Mouse (Mus musculus): ENCODE data around the gene Hgd. TPM values are rescaled to one million over a fixed set of nuclear protein-coding genes. Genes with fewer than 3 reads are reported as not detected.

Gene Hgd
- polyA plus RNA-seq, 1 experiment from 2014 or later = 0.17 TPM

- Histone ChIP-seq H3K4me3 (ENCODE audit: low read depth, low read length) (no peak overlapping the region), H3K9ac (no peak overlapping the region), H3K36me3 (ENCODE audit: insufficient read depth) (no peaks in the 10 kb centered on the region), H3K27ac (ENCODE audit: low read depth) (no peak overlapping the region), H3K4me1 (ENCODE audit: insufficient read depth) (no peaks in the 10 kb centered on the region), H3K27me3 (ENCODE audit: insufficient read depth, low read length) (no peaks in the 10 kb centered on the region), H3K9me3 (ENCODE audit: low read depth, low read length) (no peaks in the 10 kb centered on the region), H3K4me2 (no peak overlapping the region)
- ATAC-seq (ENCODE audit: insufficient read depth) (no peak), DNase-seq (no peak)
- WGBS = 61% methylated on average over 5 of the region's 5 CpGs
- no peak for TF ChIP-seq CTCF (IDR thresholded peaks at IDR 0.05; ENCODE audit: low read depth)
Observed at GRCm38 (mm10) chr16:37597412-37597811, 17.5 kb downstream of the Hgd start.

- ATAC-seq (ENCODE audit: insufficient read depth) (no peak), DNase-seq (no peak)
- Histone ChIP-seq H3K4me3 (ENCODE audit: low read depth, low read length) (no peak overlapping the region), H3K27me3 (ENCODE audit: insufficient read depth, low read length) (no peaks in the 10 kb centered on the region), H3K9ac (no peak overlapping the region), H3K4me1 (ENCODE audit: insufficient read depth) (no peaks in the 10 kb centered on the region), H3K27ac (ENCODE audit: low read depth) (no peak overlapping the region), H3K36me3 (ENCODE audit: insufficient read depth) (no peaks in the 10 kb centered on the region), H3K9me3 (ENCODE audit: low read depth, low read length) (no peaks in the 10 kb centered on the region), H3K4me2 (no peak overlapping the region)
- no peak for TF ChIP-seq CTCF (IDR thresholded peaks at IDR 0.05; ENCODE audit: low read depth)
- 78% methylated on average over 7 of the region's 7 CpGs for WGBS
Observed at GRCm38 (mm10) chr16:37598463-37598862, 18.5 kb downstream of the Hgd start.

GRCm38 (mm10) chr16:37599326-37599725 lies 19.4 kb downstream of the Hgd start:
- no peak for ATAC-seq (ENCODE audit: insufficient read depth)
- no peaks in the 10 kb centered on the region for H3K36me3 ChIP-seq (ENCODE audit: insufficient read depth)
- no peak overlapping the region for H3K27ac ChIP-seq (ENCODE audit: low read depth)
- H3K4me2 ChIP-seq = no peak overlapping the region
- no peaks in the 10 kb centered on the region for H3K4me1 ChIP-seq (ENCODE audit: insufficient read depth)
- no peak for DNase-seq
- no peak for TF ChIP-seq CTCF (IDR thresholded peaks at IDR 0.05; ENCODE audit: low read depth)
- H3K4me3 ChIP-seq (ENCODE audit: low read depth, low read length) = no peak overlapping the region
- H3K27me3 ChIP-seq (ENCODE audit: insufficient read depth, low read length) = no peaks in the 10 kb centered on the region
- H3K9me3 ChIP-seq (ENCODE audit: low read depth, low read length) = no peaks in the 10 kb centered on the region
- H3K9ac ChIP-seq = no peak overlapping the region
- 80% methylated on average over 3 of the region's 3 CpGs for WGBS

GRCm38 (mm10) chr16:37603431-37603830 lies 23.5 kb downstream of the Hgd start:
- Histone ChIP-seq H3K4me1 (ENCODE audit: insufficient read depth) (no peaks in the 10 kb centered on the region), H3K9me3 (ENCODE audit: low read depth, low read length) (no peaks in the 10 kb centered on the region), H3K36me3 (ENCODE audit: insufficient read depth) (no peaks in the 10 kb centered on the region), H3K27me3 (ENCODE audit: insufficient read depth, low read length) (no peaks in the 10 kb centered on the region), H3K9ac (no peak overlapping the region), H3K27ac (ENCODE audit: low read depth) (no peak overlapping the region), H3K4me2 (no peak overlapping the region), H3K4me3 (ENCODE audit: low read depth, low read length) (no peak overlapping the region)
- TF ChIP-seq CTCF (IDR thresholded peaks at IDR 0.05; ENCODE audit: low read depth) = no peak
- no peak for DNase-seq
- ATAC-seq (ENCODE audit: insufficient read depth) = no peak
- 91% methylated on average over 1 of the region's 1 CpGs for WGBS

- ATAC-seq (ENCODE audit: insufficient read depth) (peak; percentile 52; the same call in 1 of the 2 replicates), DNase-seq (peak; percentile 71)
- 48% methylated on average over 6 of the region's 6 CpGs for WGBS
- Histone ChIP-seq H3K4me2 (no peak overlapping the region), H3K36me3 (ENCODE audit: insufficient read depth) (no peaks in the 10 kb centered on the region), H3K4me3 (ENCODE audit: low read depth, low read length) (no peak overlapping the region), H3K9ac (no peak overlapping the region), H3K27ac (ENCODE audit: low read depth) (no peak overlapping the region), H3K27me3 (ENCODE audit: insufficient read depth, low read length) (no peaks in the 10 kb centered on the region), H3K4me1 (ENCODE audit: insufficient read depth) (no peaks in the 10 kb centered on the region), H3K9me3 (ENCODE audit: low read depth, low read length) (no peaks in the 10 kb centered on the region)
- TF ChIP-seq CTCF (IDR thresholded peaks at IDR 0.05; ENCODE audit: low read depth) = no peak
Observed at GRCm38 (mm10) chr16:37604243-37604642, 24.3 kb downstream of the Hgd start.

GRCm38 (mm10) chr16:37610333-37610732 lies 30.4 kb downstream of the Hgd start:
- TF ChIP-seq CTCF (IDR thresholded peaks at IDR 0.05; ENCODE audit: low read depth) = no peak
- Histone ChIP-seq H3K9me3 (ENCODE audit: low read depth, low read length) (no peaks in the 10 kb centered on the region), H3K4me3 (ENCODE audit: low read depth, low read length) (no peak overlapping the region), H3K27me3 (ENCODE audit: insufficient read depth, low read length) (no peaks in the 10 kb centered on the region), H3K4me2 (no peak overlapping the region), H3K9ac (no peak overlapping the region), H3K27ac (ENCODE audit: low read depth) (no peak overlapping the region), H3K4me1 (ENCODE audit: insufficient read depth) (no peaks in the 10 kb centered on the region), H3K36me3 (ENCODE audit: insufficient read depth) (no peaks in the 10 kb centered on the region)
- ATAC-seq (ENCODE audit: insufficient read depth) (no peak), DNase-seq (no peak)
- 79% methylated on average over 8 of the region's 8 CpGs for WGBS

- WGBS = 59% methylated on average over 7 of the region's 7 CpGs
- ATAC-seq (ENCODE audit: insufficient read depth) = no peak
- Histone ChIP-seq H3K4me1 (ENCODE audit: insufficient read depth) (no peaks in the 10 kb centered on the region), H3K4me3 (ENCODE audit: low read depth, low read length) (no peak overlapping the region), H3K27ac (ENCODE audit: low read depth) (no peak overlapping the region), H3K4me2 (no peak overlapping the region), H3K9me3 (ENCODE audit: low read depth, low read length) (no peaks in the 10 kb centered on the region), H3K27me3 (ENCODE audit: insufficient read depth, low read length) (no peaks in the 10 kb centered on the region), H3K9ac (no peak overlapping the region), H3K36me3 (ENCODE audit: insufficient read depth) (no peaks in the 10 kb centered on the region)
- DNase-seq = no peak
- no peak for TF ChIP-seq CTCF (IDR thresholded peaks at IDR 0.05; ENCODE audit: low read depth)
Observed at GRCm38 (mm10) chr16:37611072-37611471, 31.1 kb downstream of the Hgd start.

GRCm38 (mm10) chr16:37612013-37612412 lies 32.1 kb downstream of the Hgd start:
- H3K9ac ChIP-seq = no peak overlapping the region
- no peak overlapping the region for H3K4me3 ChIP-seq (ENCODE audit: low read depth, low read length)
- no peak for ATAC-seq (ENCODE audit: insufficient read depth)
- 79% methylated on average over 5 of the region's 5 CpGs for WGBS
- no peak for TF ChIP-seq CTCF (IDR thresholded peaks at IDR 0.05; ENCODE audit: low read depth)
- no peaks in the 10 kb centered on the region for H3K4me1 ChIP-seq (ENCODE audit: insufficient read depth)
- no peak overlapping the region for H3K27ac ChIP-seq (ENCODE audit: low read depth)
- H3K4me2 ChIP-seq = no peak overlapping the region
- no peak for DNase-seq
- no peaks in the 10 kb centered on the region for H3K9me3 ChIP-seq (ENCODE audit: low read depth, low read length)
- H3K36me3 ChIP-seq (ENCODE audit: insufficient read depth) = no peaks in the 10 kb centered on the region
- H3K27me3 ChIP-seq (ENCODE audit: insufficient read depth, low read length) = no peaks in the 10 kb centered on the region

Measured in lung, embryonic 14.5 days (tissue).